Mouse (Mus musculus): Measurements from ENCODE around the gene Kcnma1.
A peak's percentile ranks its signal among the peaks of the same experiment; 100 is the strongest.

The Kcnma1 gene

GRCm38 (mm10) chr14:24014391-24014790 lies at the start of gene Kcnma1:
Gene Kcnma1 (minus strand): TSS chr14:24014491.
- no peak for DNase-seq (ENCODE audit: extremely low spot score, low read depth, low spot score)

GRCm38 (mm10) chr14:24059747-24060146 lies 45.5 kb upstream of the Kcnma1 start:
- no peak for DNase-seq (ENCODE audit: extremely low spot score, low read depth, low spot score)

- no peak for DNase-seq (ENCODE audit: extremely low spot score, low read depth, low spot score)
Measured at GRCm38 (mm10) chr14:24059287-24059686, 45.0 kb upstream of the Kcnma1 start.

GRCm38 (mm10) chr14:24051821-24052220 lies 37.5 kb upstream of the Kcnma1 start:
- no peak for DNase-seq (ENCODE audit: extremely low spot score, low read depth, low spot score)

- DNase-seq (ENCODE audit: extremely low spot score, low read depth, low spot score), result no peak
Measured at GRCm38 (mm10) chr14:24036609-24037008, 22.3 kb upstream of the Kcnma1 start.

- DNase-seq (ENCODE audit: extremely low spot score, low read depth, low spot score), result no peak
Measured at GRCm38 (mm10) chr14:24036208-24036535, 21.9 kb upstream of the Kcnma1 start.

- no peak for DNase-seq (ENCODE audit: extremely low spot score, low read depth, low spot score)
Measured at GRCm38 (mm10) chr14:24035486-24036207, 21.4 kb upstream of the Kcnma1 start.

GRCm38 (mm10) chr14:24032876-24033389 lies 18.6 kb upstream of the Kcnma1 start:
- no peak for DNase-seq (ENCODE audit: extremely low spot score, low read depth, low spot score)

GRCm38 (mm10) chr14:24032201-24032600 lies 17.9 kb upstream of the Kcnma1 start:
- DNase-seq (ENCODE audit: extremely low spot score, low read depth, low spot score), result no peak

- DNase-seq (ENCODE audit: extremely low spot score, low read depth, low spot score), result no peak
Measured at GRCm38 (mm10) chr14:24020718-24021117, 6.4 kb upstream of the Kcnma1 start.

GRCm38 (mm10) chr14:24009978-24010377 lies 4.3 kb downstream of the Kcnma1 start:
- DNase-seq (ENCODE audit: extremely low spot score, low read depth, low spot score), result no peak

GRCm38 (mm10) chr14:24008252-24008651 lies 6.0 kb downstream of the Kcnma1 start:
- peak; percentile 61 for DNase-seq (ENCODE audit: extremely low spot score, low read depth, low spot score)

GRCm38 (mm10) chr14:24006276-24006675 lies 8.0 kb downstream of the Kcnma1 start:
- no peak for DNase-seq (ENCODE audit: extremely low spot score, low read depth, low spot score)

- DNase-seq (ENCODE audit: extremely low spot score, low read depth, low spot score), result peak; percentile 6
Measured at GRCm38 (mm10) chr14:24004471-24005271, 9.6 kb downstream of the Kcnma1 start.

- DNase-seq (ENCODE audit: extremely low spot score, low read depth, low spot score), result no peak
Measured at GRCm38 (mm10) chr14:24003450-24004381, 10.6 kb downstream of the Kcnma1 start.

- no peak for DNase-seq (ENCODE audit: extremely low spot score, low read depth, low spot score)
Measured at GRCm38 (mm10) chr14:24002647-24003046, 11.6 kb downstream of the Kcnma1 start.

- DNase-seq (ENCODE audit: extremely low spot score, low read depth, low spot score), result no peak
Measured at GRCm38 (mm10) chr14:23997912-23998311, 16.4 kb downstream of the Kcnma1 start.

GRCm38 (mm10) chr14:23995831-23996230 lies 18.5 kb downstream of the Kcnma1 start:
- DNase-seq (ENCODE audit: extremely low spot score, low read depth, low spot score), result no peak

GRCm38 (mm10) chr14:23990871-23991270 lies 23.4 kb downstream of the Kcnma1 start:
- no peak for DNase-seq (ENCODE audit: extremely low spot score, low read depth, low spot score)

GRCm38 (mm10) chr14:23989696-23990095 lies 24.6 kb downstream of the Kcnma1 start:
- no peak for DNase-seq (ENCODE audit: extremely low spot score, low read depth, low spot score)

GRCm38 (mm10) chr14:23982205-23982604 lies 32.1 kb downstream of the Kcnma1 start:
- no peak for DNase-seq (ENCODE audit: extremely low spot score, low read depth, low spot score)
